Mouse (Mus musculus): Measurements from ENCODE around the gene Tmem132a. TPM values are rescaled to one million over a fixed set of nuclear protein-coding genes. Genes with fewer than 3 reads are reported as not detected.

Tmem132a gene
- total and polyA plus RNA-seq, 3 experiments = 2.9 to 22.9 TPM; not detected in 1

GRCm38 (mm10) chr19:10829436-10830175, 40.1 kb downstream of the Tmem132a start, which contains the start of gene Cd6:
TSS of gene Cd6 (minus strand) at chr19:10830058.
- Histone ChIP-seq H3K4me3 (replicated peaks in 1 of 3; ENCODE audit: low read depth in 2 of 3, low read length in 2 of 3, poor library complexity in 1 of 3) (no peak within 1 kb of the TSS), H3K9me3 (replicated peaks; ENCODE audit: low read length) (no peaks in the 10 kb centered on the region), H3K36me3 (replicated peaks in 1 of 2; ENCODE audit: control insufficient read depth in 1 of 2, insufficient read depth in 1 of 2, low read length in 1 of 2) (no peaks in the 10 kb centered on the region), H3K27ac (ENCODE audit: insufficient read depth, low read depth) (no peak within 1 kb of the TSS), H3K4me1 (ENCODE audit: control insufficient read depth in 1 of 2, insufficient read depth in 2 of 2) (peaks cover 9 to 42% of the 10 kb centered on the region in 2 experiments; a peak in 3 of 4 replicates), H3K27me3 (replicated peaks) (no peaks in the 10 kb centered on the region), H3K79me2 (replicated peaks; ENCODE audit: control insufficient read depth, extremely low read depth, insufficient read depth, poor library complexity, severe bottlenecking) (no peaks in the 10 kb centered on the region), H3K4me2 (ENCODE audit: insufficient read depth, low read depth, poor library complexity, severe bottlenecking) (no peak within 1 kb of the TSS), H3K9ac (ENCODE audit: insufficient read depth, low read depth) (no peak within 1 kb of the TSS)
- TF ChIP-seq UBTF (IDR thresholded peaks at IDR 0.05; ENCODE audit: low read depth, low read length) (no peak), GABPA (IDR thresholded peaks at IDR 0.05; ENCODE audit: insufficient replicate concordance, low read depth, low read length) (no peak), JUND (conservative IDR thresholded peaks at IDR 0.05; ENCODE audit: low read depth, low read length) (no peak), KAT2A (IDR thresholded peaks at IDR 0.05; ENCODE audit: insufficient replicate concordance, low read length) (no peak), RAD21 (IDR thresholded peaks at IDR 0.05; ENCODE audit: low read depth, low read length) (no peak), ELF1 (IDR thresholded peaks at IDR 0.05; ENCODE audit: low read depth, low read length) (no peak), SMC3 (IDR thresholded peaks at IDR 0.05; ENCODE audit: low read depth, low read length) (no peak), MYC (IDR thresholded peaks at IDR 0.05; ENCODE audit: low read depth, low read length) (no peak), CHD1 (IDR thresholded peaks at IDR 0.05; ENCODE audit: low read depth, low read length) (no peak), USF1 (IDR thresholded peaks at IDR 0.05; ENCODE audit: low read depth, low read length) (no peak), ZMIZ1 (IDR thresholded peaks at IDR 0.05; ENCODE audit: low read depth, low read length) (no peak), RCOR1 (conservative IDR thresholded peaks at IDR 0.05; ENCODE audit: low read depth, low read length) (no peak), MAFK (IDR thresholded peaks at IDR 0.05; ENCODE audit: insufficient replicate concordance, low read length) (no peak), ZKSCAN1 (IDR thresholded peaks at IDR 0.05; ENCODE audit: borderline replicate concordance, low read depth, low read length) (no peak), POLR2A (IDR thresholded peaks at IDR 0.05; ENCODE audit: low read depth, low read length) (no peak), EP300 (IDR thresholded peaks at IDR 0.05; ENCODE audit: low read length) (no peak)
- DNase-seq (ENCODE audit: extremely low read depth) = no peak
- in situ Hi-C loops (cut with MboI; ENCODE audit: low pct_ligation_motif_present, low pct_unique_long_range_greater_than_20kb, low sequenced_read_pairs) (loop anchor here (5.0 kb wide), 1 partner anchor 87 kb away; no protein-coding TSS in a partner anchor), dilution Hi-C loops (cut with MboI; ENCODE audit: extremely low pct_ligation_motif_present, extremely low pct_unique_long_range_greater_than_20kb, low sequenced_read_pairs) (no loop called here)

GRCm38 (mm10) chr19:10828321-10828720, 41.4 kb downstream of the Tmem132a start:
- peaks cover 9 to 42% of the 10 kb centered on the region in 2 experiments; a peak in 3 of 4 replicates for H3K4me1 ChIP-seq (ENCODE audit: control insufficient read depth in 1 of 2, insufficient read depth in 2 of 2)
- DNase-seq (ENCODE audit: extremely low read depth) = no peak
- H3K27ac ChIP-seq (ENCODE audit: insufficient read depth, low read depth) = no peak overlapping the region

More at GRCm38 (mm10) chr19:10828321-10828720, 41.4 kb downstream of the Tmem132a start:
- dilution Hi-C loops (cut with MboI; ENCODE audit: extremely low pct_ligation_motif_present, extremely low pct_unique_long_range_greater_than_20kb, low sequenced_read_pairs) = no loop called here
- no peaks in the 10 kb centered on the region for H3K79me2 ChIP-seq (replicated peaks; ENCODE audit: control insufficient read depth, extremely low read depth, insufficient read depth, poor library complexity, severe bottlenecking)
- no peak overlapping the region for H3K4me2 ChIP-seq (ENCODE audit: insufficient read depth, low read depth, poor library complexity, severe bottlenecking)
- H3K27me3 ChIP-seq (replicated peaks) = no peaks in the 10 kb centered on the region
- TF ChIP-seq ZNF384 (IDR thresholded peaks at IDR 0.05; ENCODE audit: low read depth, low read length) = 0 out of 2 replicates have a peak, but pooled peaks have one; percentile 29
- peak; percentile 65 for TF ChIP-seq IRF4 (IDR thresholded peaks at IDR 0.05; ENCODE audit: low read depth, low read length)
- peak; percentile 42; the same call in 1 of the 2 replicates for TF ChIP-seq EP300 (IDR thresholded peaks at IDR 0.05; ENCODE audit: low read length)
- no peak for TF ChIP-seq GABPA (IDR thresholded peaks at IDR 0.05; ENCODE audit: insufficient replicate concordance, low read depth, low read length)
- no peak for TF ChIP-seq JUND (conservative IDR thresholded peaks at IDR 0.05; ENCODE audit: low read depth, low read length)
- no peak overlapping the region for H3K9ac ChIP-seq (ENCODE audit: insufficient read depth, low read depth)
- no peak overlapping the region for H3K4me3 ChIP-seq (replicated peaks in 1 of 3; ENCODE audit: low read depth in 2 of 3, low read length in 2 of 3, poor library complexity in 1 of 3)
- in situ Hi-C loops (cut with MboI; ENCODE audit: low pct_ligation_motif_present, low pct_unique_long_range_greater_than_20kb, low sequenced_read_pairs) = loop anchor here (5.0 kb wide), 1 partner anchor 86 kb away; no protein-coding TSS in a partner anchor
- no peaks in the 10 kb centered on the region for H3K36me3 ChIP-seq (replicated peaks in 1 of 2; ENCODE audit: control insufficient read depth in 1 of 2, insufficient read depth in 1 of 2, low read length in 1 of 2)
- H3K9me3 ChIP-seq (replicated peaks; ENCODE audit: low read length) = no peaks in the 10 kb centered on the region
